Mouse (Mus musculus) CD4-positive, CD25-positive, alpha-beta regulatory T cell, adult 2 months (primary cell): ENCODE data around the gene Mrpl20.

Experiments
- DNase-seq: peaks from one replicate; pipeline ENCODE4 v3.0.0-alpha.2; 2012; ENCODE audit warnings: low read depth, low spot score

Mrpl20 gene

DNA sequence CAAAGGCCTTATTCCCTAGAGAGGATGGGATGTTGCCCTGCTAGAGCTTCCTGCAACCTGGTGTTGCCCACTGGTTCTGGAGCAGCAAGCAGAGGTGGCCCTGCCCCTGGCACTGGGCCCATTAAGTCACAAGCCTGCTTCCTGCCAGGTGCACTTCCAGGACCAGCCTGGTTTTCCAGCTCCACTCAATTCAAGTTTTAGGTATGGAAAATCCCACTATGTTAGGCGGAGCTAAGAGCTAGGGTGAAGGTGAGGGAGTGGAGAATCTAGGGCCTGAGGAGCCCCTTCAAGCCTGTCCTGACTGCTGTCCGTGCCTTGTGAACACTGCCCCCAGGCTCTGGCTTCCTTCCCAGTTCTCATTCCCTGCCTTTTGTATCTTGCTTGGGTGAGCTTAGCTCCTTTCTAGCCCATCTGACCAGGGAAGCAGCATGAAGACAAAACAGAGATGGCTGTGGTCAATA lies 49.3 kb downstream of the Mrpl20 start:
- DNase-seq, result no peak

DNA sequence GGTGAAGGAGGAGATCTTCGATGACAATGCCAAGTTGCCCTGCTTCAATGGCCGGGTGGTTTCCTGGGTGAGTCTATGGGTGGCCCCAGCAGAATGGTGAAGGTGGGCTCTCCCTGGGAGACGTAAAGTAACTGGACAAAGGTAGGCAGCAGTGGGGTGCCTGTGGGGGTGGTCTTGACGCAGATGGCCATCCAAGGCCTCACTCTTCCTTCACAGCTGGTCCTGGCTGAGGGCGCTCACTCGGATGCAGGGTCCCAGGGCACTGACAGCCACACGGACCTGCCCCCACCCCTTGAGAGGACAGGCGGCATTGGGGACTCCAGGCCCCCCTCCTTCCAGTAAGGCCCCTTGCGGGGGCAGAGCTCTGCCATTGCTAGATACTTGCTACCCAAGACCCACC lies 50.7 kb downstream of the Mrpl20 start:
- DNase-seq, result no peak

DNA sequence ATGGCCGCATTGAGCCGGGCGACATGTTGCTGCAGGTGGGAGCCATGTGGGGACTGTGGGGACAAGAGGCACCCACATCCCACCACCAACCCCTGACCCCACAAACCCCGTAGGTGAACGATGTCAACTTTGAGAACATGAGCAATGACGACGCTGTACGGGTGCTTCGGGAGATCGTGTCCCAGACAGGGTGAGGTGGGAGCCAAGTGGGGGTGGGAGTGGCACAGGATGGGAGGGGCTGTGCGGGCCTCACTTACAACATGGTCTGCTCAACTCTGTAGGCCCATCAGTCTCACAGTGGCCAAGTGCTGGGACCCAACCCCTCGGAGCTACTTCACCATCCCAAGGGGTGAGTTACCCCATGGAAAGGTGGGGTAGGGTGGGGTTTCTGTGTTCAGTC lies 52.3 kb downstream of the Mrpl20 start:
- DNase-seq, result no peak

DNA sequence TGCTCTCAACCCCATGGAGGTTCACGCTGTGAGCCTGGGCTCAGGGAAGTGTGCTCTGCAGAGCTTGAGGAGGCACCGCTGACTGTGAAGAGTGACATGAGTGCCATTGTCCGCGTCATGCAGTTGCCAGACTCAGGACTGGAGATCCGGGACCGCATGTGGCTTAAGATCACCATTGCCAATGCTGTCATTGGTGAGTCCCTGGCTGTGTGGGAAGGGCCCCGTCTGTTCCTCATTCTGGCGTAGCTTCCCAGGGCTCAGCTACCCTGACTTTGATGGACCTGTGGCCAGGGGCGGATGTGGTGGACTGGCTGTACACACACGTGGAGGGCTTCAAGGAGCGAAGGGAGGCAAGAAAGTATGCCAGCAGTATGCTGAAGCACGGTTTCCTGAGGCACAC lies 53.4 kb downstream of the Mrpl20 start:
- DNase-seq, result no peak

DNA sequence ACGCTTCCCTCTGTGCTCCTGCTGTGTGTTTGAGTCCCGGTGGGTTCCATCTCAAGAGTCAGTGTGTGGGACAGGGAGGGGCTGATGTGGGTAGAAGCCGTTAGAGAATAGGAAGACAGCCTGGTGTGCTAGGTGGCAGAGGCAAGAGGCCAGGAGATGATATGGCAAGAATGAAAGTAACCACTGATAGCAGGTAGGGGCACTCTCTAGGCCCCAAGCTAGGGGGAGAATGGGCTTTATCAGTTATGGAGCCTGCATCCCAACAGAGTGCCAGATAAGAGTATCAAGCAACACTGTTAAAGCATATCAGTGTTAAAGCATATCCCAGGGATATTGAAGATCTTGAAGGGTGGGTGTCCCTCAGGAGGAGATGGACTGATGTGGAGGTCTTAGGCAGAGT lies 54.2 kb downstream of the Mrpl20 start:
- DNase-seq, result no peak

DNA sequence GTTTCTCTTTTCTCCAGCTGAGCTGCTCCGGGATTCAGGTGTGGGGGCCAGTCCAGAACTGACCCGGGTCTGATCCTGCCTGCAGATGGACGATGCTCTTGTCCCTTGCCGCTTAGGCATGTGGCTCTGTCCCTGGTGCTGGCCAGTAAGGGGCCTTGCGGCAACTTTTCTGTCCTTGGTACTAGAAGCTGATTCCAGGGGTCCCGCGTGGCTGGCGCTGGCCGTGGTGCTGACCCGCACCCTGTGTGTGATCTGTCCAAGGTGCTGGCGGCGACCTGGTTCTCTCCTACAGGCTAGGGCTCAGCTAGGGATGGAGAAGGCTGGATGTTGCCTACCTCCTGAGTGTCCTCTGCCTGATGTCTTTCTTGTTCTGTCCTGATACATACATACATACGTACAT lies 56.6 kb downstream of the Mrpl20 start:
- no peak for DNase-seq
